Mouse (Mus musculus): ENCODE data around the gene Pomt1.
A peak's percentile ranks its signal among the peaks of the same experiment; 100 is the strongest.

Gene Pomt1

GRCm38 (mm10) chr2:32222057-32222456, 14.3 kb upstream of the Pomt1 start:
- no peak for DNase-seq

- no peak for DNase-seq
Measured at GRCm38 (mm10) chr2:32235433-32235832, 957 bp upstream of the Pomt1 start.

GRCm38 (mm10) chr2:32236760-32237487, 534 bp downstream of the Pomt1 start:
- DNase-seq: peak; percentile 65

- no peak for DNase-seq
Measured at GRCm38 (mm10) chr2:32237571-32237970, 1.2 kb downstream of the Pomt1 start.

- DNase-seq: no peak
Measured at GRCm38 (mm10) chr2:32238708-32239435, 2.5 kb downstream of the Pomt1 start.

- no peak for DNase-seq
Measured at GRCm38 (mm10) chr2:32240591-32240990, 4.2 kb downstream of the Pomt1 start.

GRCm38 (mm10) chr2:32242986-32243385, 6.6 kb downstream of the Pomt1 start:
- no peak for DNase-seq

GRCm38 (mm10) chr2:32246741-32247140, 10.4 kb downstream of the Pomt1 start:
- no peak for DNase-seq

GRCm38 (mm10) chr2:32248377-32249361, 12.3 kb downstream of the Pomt1 start:
- no peak for DNase-seq

- DNase-seq: no peak
Measured at GRCm38 (mm10) chr2:32251791-32252527, 15.6 kb downstream of the Pomt1 start.

- DNase-seq: no peak
Measured at GRCm38 (mm10) chr2:32252658-32253057, 16.3 kb downstream of the Pomt1 start.

- DNase-seq: no peak
Measured at GRCm38 (mm10) chr2:32253352-32253751, 17.0 kb downstream of the Pomt1 start.

- no peak for DNase-seq
Measured at GRCm38 (mm10) chr2:32254563-32254962, 18.2 kb downstream of the Pomt1 start.

- no peak for DNase-seq
Measured at GRCm38 (mm10) chr2:32256273-32256672, 19.9 kb downstream of the Pomt1 start.

GRCm38 (mm10) chr2:32258887-32259533, 22.6 kb downstream of the Pomt1 start:
- DNase-seq: no peak

GRCm38 (mm10) chr2:32259657-32260417, 23.4 kb downstream of the Pomt1 start, which contains the start of gene Uck1:
Uck1 (minus strand) TSS chr2:32260159.
- DNase-seq: peak; percentile 89

- peak; percentile 45 for DNase-seq
Measured at GRCm38 (mm10) chr2:32260635-32261034, 24.2 kb downstream of the Pomt1 start.

- DNase-seq: no peak
Measured at GRCm38 (mm10) chr2:32275823-32276222, 39.4 kb downstream of the Pomt1 start.

- DNase-seq: no peak
Measured at GRCm38 (mm10) chr2:32282289-32282688, 45.9 kb downstream of the Pomt1 start.

GRCm38 (mm10) chr2:32282727-32283126, 46.3 kb downstream of the Pomt1 start:
- DNase-seq: peak; percentile 45

- no peak for DNase-seq
Measured at GRCm38 (mm10) chr2:32283986-32284385, 47.6 kb downstream of the Pomt1 start.

All from cerebellum, adult 8-10 months (tissue).